Mouse (Mus musculus) liver, embryonic 14.5 days (tissue): ENCODE results near the gene Edf1.
A peak's percentile ranks its signal among the peaks of the same experiment; 100 is the strongest.

ENCODE experiments used
- CTCF ChIP-seq: IDR thresholded peaks from 2 replicates; pipeline ENCODE4 v1.5.1; 2016; ENCODE audit warnings: antibody characterized with exemption, low read depth, control low read depth
- EP300 ChIP-seq: IDR thresholded peaks from 2 replicates; pipeline ENCODE4 v1.6.1; 2016; ENCODE audit warnings: antibody characterized with exemption, low read depth

- TF ChIP-seq CTCF = peak; percentile 94
- no peak for TF ChIP-seq EP300
Measured at GRCm38 (mm10) chr2:25581294-25581864, 23.7 kb downstream of the Edf1 start, which contains the start of gene Ajm1.
